8 mouse cellular contexts compared by ENCODE assay signal in the genomic region with DNA sequence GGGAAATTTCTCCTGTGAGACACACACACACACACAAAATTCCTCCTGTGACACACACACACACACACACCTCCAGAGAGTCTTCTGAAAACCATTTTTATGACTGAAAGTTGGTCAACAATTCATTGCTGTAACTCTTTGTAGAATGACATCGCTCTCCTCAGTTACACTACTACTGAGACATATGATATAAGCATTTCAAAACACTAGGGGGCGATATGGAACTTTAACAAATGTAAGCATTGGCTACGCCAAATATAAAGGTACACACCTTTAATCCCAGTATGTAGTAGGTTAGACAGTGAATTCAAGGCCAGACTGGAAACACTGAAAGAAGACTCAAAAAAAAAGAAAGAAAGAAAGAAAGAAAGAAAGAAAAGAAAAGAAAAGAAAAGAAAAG. TPM values are rescaled to one million over a fixed set of nuclear protein-coding genes. Genes with fewer than 3 reads are reported as not detected.
DNase-seq lines count a peak whose midpoint lies in the region; ATAC-seq lines count a peak whose summit lies in the region.

No protein-coding gene starts in this region.

- H3K4me2 ChIP-seq in liver, embryonic 12.5 days, result no peak overlapping the region

- H3K9me3 ChIP-seq in heart, embryonic 10.5 days, result no peaks in the 10 kb centered on the region
- no peaks in the 10 kb centered on the region for H3K9me3 ChIP-seq in liver, embryonic 12.5 days (replicated peaks)

- no peak overlapping the region for H3K4me3 ChIP-seq in heart, embryonic 10.5 days
- H3K4me3 ChIP-seq in liver, embryonic 12.5 days, result no peak overlapping the region

- ATAC-seq in liver, embryonic 12.5 days, result peak; percentile 49; the same call in 1 of the 2 replicates

- WGBS in heart, embryonic 10.5 days, result 63% methylated on average over 3 of the region's 3 CpGs
- WGBS in liver, embryonic 12.5 days (ENCODE audit: insufficient replicate concordance), result 51% methylated on average over 3 of the region's 3 CpGs

- H3K4me1 ChIP-seq in heart, embryonic 10.5 days, result peaks cover 7% of the 10 kb centered on the region; the same call in 1 of the 2 replicates
- H3K4me1 ChIP-seq in liver, embryonic 12.5 days, result no peaks in the 10 kb centered on the region

- no peak overlapping the region for H3K27ac ChIP-seq in heart, embryonic 10.5 days
- no peak overlapping the region for H3K27ac ChIP-seq in liver, embryonic 12.5 days

- no peak overlapping the region for H3K9ac ChIP-seq in liver, embryonic 12.5 days

- 0 out of 2 replicates have a peak, but pooled peaks cover 4% of the 10 kb centered on the region for H3K36me3 ChIP-seq in heart, embryonic 10.5 days
- H3K36me3 ChIP-seq in liver, embryonic 12.5 days, result no peaks in the 10 kb centered on the region

- DNase-seq in heart, adult 8-10 months (ENCODE audit: low spot score), result peak; percentile 9
- no peak for DNase-seq in heart, embryonic 10.5 days (ENCODE audit: low spot score)
- peak; percentile 50 for DNase-seq in A20 (ENCODE audit: low read depth, low spot score)
- peak; percentile 29 for DNase-seq in T-cell, adult 2 months (ENCODE audit: low spot score)
- no peak for DNase-seq in neural tube, embryonic 10.5 days (ENCODE audit: extremely low spot score, low spot score)
- no peak for DNase-seq in layer of hippocampus, adult 8-10 months (ENCODE audit: low spot score in 2 of 2)
- no peak for DNase-seq in left cerebral cortex, adult 11 months (ENCODE audit: low spot score)

- H3K27me3 ChIP-seq in heart, embryonic 10.5 days (ENCODE audit: insufficient read depth, poor library complexity, severe bottlenecking), result no peaks in the 10 kb centered on the region
- H3K27me3 ChIP-seq in liver, embryonic 12.5 days (replicated peaks), result no peaks in the 10 kb centered on the region

RNA-seq across cellular contexts. Expression of a gene that starts 18.7 kb away (rescaled TPM):
- total RNA-seq in heart, adult 8-10 months (2022), result 10 to 100 TPM; 31.5 to 62.5 (median 46.7) TPM
- 16.6 and 22.9 TPM in 2 replicates for polyA plus RNA-seq in heart, embryonic 10.5 days (2016; fragmentation: Nextera tagmentation; extraction: Ambion mirVana)
- 8.3 and 8.8 TPM in 2 replicates for polyA plus RNA-seq in liver, embryonic 12.5 days (2016; fragmentation: Nextera tagmentation; extraction: Ambion mirVana)
- total RNA-seq in layer of hippocampus, adult 8-10 months (2022), result 10 to 100 TPM; 56.4 to 73.8 (median 61.9) TPM

Comparison
In these comparisons a context has a peak if more than half of its experiments do, and no peak if none do; other contexts are left out.
1. DNase-seq: peak in heart, adult 8-10 months (single experiment), A20 (single experiment) and T-cell, adult 2 months (single experiment); none in heart, embryonic 10.5 days (single experiment), neural tube, embryonic 10.5 days (single experiment), layer of hippocampus, adult 8-10 months (0 of 2) and left cerebral cortex, adult 11 months (single experiment).